Mouse (Mus musculus) layer of hippocampus, adult 11-12 months (tissue): ENCODE results near the gene Ctrl.
A peak's percentile ranks its signal among the peaks of the same experiment; 100 is the strongest.
"Not testable (repeated sequence)": the region's sequence is repeated elsewhere in the genome, so short reads cannot be mapped to it uniquely, and the experiment has no call there.

Experiments
- DNase-seq: peaks from one replicate; pipeline ENCODE4 v3.0.0; 2022; ENCODE audit warnings: low spot score

Ctrl gene

GRCm38 (mm10) chr8:105933762-105934161, at the start of gene Ctrl:
Gene Ctrl (minus strand): TSS chr8:105933862.
- no peak for DNase-seq

- not testable (repeated sequence) for DNase-seq
Observed at GRCm38 (mm10) chr8:105983406-105983805, 49.7 kb upstream of the Ctrl start.

DNA sequence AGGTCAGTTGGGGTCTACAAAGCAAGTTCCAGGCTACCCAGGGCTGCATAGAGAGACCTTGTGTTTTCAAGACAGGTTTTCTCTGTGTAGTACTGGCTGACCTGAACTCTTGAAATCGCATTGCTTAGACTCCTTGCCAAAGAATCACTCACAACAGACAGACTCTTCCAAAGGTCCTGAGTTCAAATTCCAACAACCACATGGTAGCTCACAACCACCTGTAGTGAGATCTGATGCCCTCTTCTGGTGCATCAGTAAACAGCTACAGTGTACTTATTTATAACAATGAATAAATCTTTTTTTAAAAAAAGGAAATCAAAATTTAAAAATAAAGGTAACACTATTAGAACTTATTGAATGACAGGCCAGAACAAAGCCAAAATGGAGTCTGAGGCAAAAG, 47.5 kb upstream of the Ctrl start:
- DNase-seq, result no peak

GRCm38 (mm10) chr8:105979325-105979724, 45.7 kb upstream of the Ctrl start, which contains the start of gene Dpep3:
Gene Dpep3 (minus strand): TSS chr8:105979429.
- no peak for DNase-seq

DNA sequence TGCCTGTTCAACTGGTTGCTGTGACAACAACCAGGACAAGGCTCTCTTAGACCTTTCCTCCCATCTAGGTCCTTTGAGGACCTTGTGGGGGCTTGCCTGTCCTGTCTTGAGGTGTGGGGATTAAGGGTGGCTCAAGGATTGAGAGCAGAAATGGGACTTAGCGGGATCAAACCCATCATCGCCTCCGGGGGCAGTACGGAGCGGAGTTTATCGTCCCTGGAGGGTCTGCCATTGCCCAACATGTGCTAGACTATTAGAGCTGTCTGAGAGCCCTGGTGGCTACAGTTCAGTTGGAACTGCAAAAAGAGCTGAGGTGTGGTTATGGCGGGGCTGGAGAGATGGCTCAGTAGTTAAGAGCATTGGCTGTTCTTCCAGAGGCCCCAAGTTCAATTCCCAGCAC, 41.7 kb upstream of the Ctrl start:
- no peak for DNase-seq

DNA sequence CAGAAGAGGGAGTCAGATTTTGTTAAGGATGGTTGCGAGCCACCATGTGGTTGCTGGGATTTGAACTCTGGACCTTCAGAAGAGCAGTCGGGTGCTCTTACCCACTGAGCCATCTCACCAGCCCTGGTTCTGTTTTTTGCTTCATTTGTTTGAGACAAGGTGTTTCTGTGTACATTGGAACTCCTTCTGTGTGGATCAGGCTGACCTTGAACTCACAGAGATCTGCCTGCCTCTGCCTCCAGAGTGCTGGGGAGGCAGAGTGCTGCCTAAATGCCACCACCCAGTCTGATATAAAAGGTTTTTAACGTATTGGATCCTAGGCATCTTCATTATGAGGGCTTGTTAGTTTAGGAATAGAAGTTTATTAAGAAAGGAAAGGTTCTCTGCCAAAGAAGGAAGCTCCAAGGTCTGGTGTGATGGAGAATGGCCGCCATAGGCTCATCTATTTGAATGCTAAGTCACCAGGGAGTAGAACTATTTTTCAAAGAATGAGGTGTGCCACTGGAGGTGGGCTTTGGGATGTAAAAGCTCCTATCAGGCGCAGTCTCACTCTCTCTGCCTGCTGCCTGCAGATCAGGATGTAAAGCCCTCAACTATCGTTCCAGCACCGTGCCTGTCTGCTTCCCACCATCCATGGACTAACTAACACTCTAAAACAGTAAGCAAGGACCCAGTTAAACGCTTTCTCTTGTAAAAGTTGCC, 37.5 kb upstream of the Ctrl start:
- DNase-seq, result no peak

GRCm38 (mm10) chr8:105969367-105969766, 35.7 kb upstream of the Ctrl start:
- no peak for DNase-seq

DNA sequence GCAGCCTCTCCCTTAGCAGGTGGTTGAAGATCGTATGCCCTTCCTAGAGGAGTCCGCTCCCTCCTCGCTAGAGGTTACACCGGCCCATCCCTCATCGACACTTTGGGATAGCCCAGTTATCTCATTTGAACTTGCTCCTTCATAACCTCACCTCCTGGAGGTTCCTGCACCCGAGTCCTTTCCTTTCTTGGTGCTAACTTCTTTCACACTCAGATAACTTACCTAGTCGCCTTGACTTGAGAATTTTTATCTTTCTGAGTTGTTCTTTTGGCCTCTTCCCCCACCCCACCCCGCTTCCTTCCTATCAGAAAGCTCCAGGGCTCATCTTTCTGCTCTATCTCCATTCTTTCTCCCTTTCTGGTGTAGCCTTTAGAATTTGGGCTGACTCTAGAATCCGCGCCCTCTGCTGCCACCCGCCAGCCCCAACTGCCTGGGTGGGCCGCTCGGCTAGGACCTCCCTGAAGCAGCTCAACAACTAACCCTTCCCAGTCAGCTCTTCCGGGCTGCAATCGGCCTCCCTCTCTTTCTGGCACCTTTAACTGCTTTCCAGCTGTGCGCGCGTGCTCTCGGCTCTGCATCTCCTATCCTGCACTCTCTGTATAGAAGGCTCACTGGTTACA, 33.1 kb upstream of the Ctrl start:
- DNase-seq, result no peak

DNA sequence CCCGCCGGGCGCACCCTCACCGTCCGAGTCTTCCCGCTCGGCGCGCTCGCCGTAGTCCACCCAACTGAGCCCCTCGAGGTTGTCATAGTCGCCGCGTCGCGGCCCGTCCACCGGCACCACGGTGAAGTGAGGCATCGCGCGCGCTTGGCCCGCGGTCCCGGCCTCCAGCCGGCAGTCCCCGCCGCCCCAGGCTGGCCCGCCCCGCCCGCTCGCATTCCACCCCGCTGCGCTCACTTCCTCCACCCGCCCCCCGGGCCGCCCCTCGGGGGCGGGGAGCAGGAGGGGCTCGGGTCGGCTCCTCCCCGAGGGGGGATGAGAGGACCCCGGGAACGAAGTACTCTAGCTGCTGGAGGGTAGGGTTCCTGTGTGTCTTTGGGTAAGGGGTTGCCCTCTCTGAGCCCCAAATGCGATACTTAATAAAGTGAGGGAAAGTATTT, 32.3 kb upstream of the Ctrl start, which contains the start of gene Slc12a4:
TSS of gene Slc12a4 (minus strand) at position 193 of the 437 bp plus-strand sequence.
- no peak for DNase-seq

DNA sequence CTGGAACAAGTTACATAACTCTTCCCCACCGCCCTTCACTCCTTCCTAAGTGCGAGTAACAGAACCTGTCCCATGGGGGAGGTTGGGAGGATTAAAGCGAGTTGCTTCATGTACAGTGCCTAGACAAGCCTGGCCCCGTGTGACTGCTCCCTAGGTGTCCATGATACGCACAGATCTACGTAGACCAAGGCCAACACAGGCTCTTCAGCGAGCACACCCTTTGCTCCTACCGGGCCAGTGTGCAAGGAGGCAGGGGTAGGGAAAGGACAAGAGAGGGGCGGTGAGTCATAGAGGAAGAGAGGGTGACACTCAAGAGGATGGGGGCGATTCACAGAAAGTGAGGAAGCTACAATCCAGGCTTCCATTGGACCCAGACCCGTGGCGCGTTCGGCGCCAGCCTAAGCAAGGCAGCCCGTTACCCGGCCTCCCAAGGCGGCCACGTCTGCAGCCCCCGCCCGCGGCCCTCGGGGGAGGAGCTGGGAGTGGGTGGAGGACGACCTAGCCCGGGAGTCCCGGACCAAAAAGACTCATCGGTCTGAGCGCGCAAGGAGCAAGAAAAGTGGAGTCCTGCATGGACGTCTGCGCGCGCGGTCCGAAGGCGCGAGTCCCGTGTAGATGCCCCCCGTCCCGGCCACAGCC, 31.7 kb upstream of the Ctrl start:
- no peak for DNase-seq

DNA sequence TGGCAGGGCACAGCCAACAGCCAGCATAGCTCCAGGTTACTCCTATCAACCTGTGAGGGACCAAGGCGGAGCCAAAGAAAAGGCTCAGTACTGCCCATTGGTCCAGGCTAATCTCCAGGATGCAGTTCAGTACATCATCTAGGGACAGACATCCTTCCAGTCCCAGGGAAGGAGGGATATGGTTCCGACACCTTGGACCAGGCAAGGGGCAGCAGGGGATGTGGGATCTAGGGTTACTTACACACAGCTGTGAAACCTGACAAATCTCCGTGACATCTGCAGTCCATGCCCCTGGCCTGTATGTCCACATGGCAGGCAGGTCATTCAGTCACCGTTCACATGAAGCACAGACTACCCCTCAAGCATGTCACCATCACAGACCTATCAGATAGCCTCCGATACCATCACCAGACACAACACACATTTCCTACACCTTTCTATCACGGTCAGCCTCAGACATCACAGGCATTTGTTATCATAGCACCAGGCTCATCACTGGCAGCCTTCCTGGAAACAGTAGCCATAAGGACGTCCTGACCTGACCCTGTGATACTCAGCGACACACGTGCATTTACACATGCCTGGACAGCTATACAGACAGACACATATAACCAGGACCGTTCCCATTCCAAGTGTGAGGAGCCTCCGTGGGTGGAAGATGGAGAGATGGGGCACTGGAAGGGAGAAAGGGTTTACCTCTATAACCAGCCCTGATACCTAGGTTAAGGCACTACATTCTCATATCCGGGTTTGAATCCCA, 31.0 kb upstream of the Ctrl start:
- DNase-seq, result no peak

DNA sequence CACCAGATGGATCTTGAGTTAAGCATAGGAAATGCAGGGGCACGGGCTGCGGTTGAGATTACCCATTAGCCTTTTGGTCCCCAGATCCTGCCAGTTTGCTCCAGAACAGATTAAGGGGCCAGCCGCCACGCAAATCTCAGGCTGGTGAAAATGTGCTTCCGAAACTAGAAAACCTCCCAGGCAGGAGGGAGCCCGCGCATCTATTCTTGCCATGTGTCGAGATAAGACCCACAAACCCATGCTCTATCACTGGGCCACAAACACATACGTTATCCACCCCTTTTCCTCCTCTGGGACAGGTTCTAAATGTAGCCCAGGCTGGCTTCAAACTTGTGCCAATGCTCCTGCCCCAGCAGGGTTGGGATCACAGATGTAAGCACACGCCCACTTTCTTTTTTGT, 27.9 kb upstream of the Ctrl start:
- DNase-seq, result no peak

GRCm38 (mm10) chr8:105961101-105961500, 27.4 kb upstream of the Ctrl start:
- DNase-seq, result no peak

- no peak for DNase-seq
Observed at GRCm38 (mm10) chr8:105959350-105959749, 25.7 kb upstream of the Ctrl start.

GRCm38 (mm10) chr8:105957813-105958212, 24.2 kb upstream of the Ctrl start:
- no peak for DNase-seq

- DNase-seq, result no peak
Observed at GRCm38 (mm10) chr8:105956556-105956955, 22.9 kb upstream of the Ctrl start.

- DNase-seq, result peak; percentile 62
Observed at GRCm38 (mm10) chr8:105951057-105951659, 17.5 kb upstream of the Ctrl start.

- DNase-seq, result peak; percentile 54
Observed at GRCm38 (mm10) chr8:105949350-105949749, 15.7 kb upstream of the Ctrl start.

- DNase-seq, result peak; percentile 53
Observed at GRCm38 (mm10) chr8:105943321-105943739, 9.7 kb upstream of the Ctrl start, which contains the start of gene Lcat. Gene Lcat (minus strand): TSS chr8:105943382.

- DNase-seq, result no peak
Observed at GRCm38 (mm10) chr8:105942542-105942941, 8.9 kb upstream of the Ctrl start.

GRCm38 (mm10) chr8:105942026-105942425, 8.4 kb upstream of the Ctrl start:
- no peak for DNase-seq

- no peak for DNase-seq
Observed at GRCm38 (mm10) chr8:105938306-105938669, 4.6 kb upstream of the Ctrl start, which contains the start of gene Psmb10. Gene Psmb10 (minus strand): TSS chr8:105938444.
